Mouse (Mus musculus): ENCODE measurements at regions not wholly inside any gene's neighbourhood (a gene's known extent, or its start where the extent isn't known, plus 50 kb on each side); places are given as distances from the start of the nearest gene placed in this dataset.

DNA sequence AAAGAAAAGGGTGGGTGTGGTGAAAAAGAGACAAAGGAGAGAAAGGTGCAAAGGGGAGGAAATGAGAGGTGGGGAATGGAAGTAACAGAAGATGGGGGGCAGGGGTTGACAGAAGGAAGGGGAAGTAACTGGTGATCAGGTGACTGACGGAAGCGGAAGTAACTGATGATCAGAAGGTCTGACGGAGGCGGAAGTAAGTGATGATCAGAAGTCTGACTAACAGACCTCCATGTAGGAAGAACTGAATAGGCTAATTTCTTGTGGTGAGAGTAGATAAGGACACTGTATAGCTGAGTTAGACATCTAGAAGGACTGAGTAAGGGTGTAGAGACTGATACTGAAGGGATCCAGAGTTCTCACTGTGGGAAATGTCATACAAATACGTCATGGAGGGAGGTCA, 318.1 kb upstream of the Runx1 start:
- no peak for DNase-seq (ENCODE audit: inconsistent age in 2 of 2, low spot score in 1 of 2)

- no peak for DNase-seq (ENCODE audit: inconsistent age in 2 of 2, low spot score in 1 of 2)
These were observed 317.2 kb upstream of the Runx1 start for GRCm38 (mm10) chr16:93143164-93143563.

GRCm38 (mm10) chr16:93141967-93142366, 316.0 kb upstream of the Runx1 start:
- no peak for DNase-seq (ENCODE audit: inconsistent age in 2 of 2, low spot score in 1 of 2)

DNA sequence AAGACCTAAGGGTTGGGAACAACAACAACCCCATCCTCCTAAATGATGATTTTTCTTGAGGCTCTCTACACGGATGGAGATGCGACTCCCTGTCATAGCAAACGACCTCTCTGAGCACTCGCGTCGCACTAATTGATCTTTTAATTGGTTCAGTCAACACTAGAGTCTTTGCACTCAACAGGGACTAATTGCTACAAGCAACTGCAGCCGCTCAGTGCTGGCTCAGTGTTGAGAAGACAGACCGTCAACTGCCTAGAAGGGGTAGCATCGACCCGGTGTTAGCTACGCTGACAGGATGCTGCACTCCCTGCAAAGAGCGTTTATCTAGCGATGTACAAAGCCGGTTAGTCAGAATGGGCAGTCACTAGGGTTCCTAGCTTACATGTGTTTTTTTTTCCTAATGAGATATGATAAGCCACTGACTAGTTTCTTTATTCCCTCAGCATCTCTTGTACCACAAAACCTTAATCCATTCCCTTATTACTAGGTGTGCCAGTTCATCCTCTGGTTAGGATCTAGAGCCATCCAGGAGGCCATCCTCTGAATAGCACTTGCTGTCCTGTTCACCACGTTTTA, 314.7 kb upstream of the Runx1 start:
- no peak for DNase-seq (ENCODE audit: inconsistent age in 2 of 2, low spot score in 1 of 2)

DNA sequence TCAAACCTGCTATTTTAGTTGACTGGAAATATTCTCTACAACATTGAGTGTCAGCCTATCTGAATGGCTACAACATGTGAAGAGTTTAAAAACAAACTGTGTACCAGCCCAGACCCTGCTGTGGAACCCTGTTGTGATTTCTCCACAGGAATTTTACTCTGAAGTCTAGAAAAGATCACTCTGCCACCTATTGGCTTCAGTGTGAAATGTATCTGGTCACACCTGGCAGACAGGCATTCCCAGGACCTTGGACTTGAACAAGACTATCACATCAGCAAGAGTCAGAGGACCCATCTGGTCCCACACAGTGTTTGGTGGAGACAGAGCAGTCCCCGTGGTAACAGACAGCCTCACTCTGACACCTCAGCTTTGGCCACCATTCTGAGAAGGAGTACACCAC, 311.3 kb upstream of the Runx1 start:
- DNase-seq (ENCODE audit: inconsistent age in 2 of 2, low spot score in 1 of 2), result peak; percentile 9 to 62

DNA sequence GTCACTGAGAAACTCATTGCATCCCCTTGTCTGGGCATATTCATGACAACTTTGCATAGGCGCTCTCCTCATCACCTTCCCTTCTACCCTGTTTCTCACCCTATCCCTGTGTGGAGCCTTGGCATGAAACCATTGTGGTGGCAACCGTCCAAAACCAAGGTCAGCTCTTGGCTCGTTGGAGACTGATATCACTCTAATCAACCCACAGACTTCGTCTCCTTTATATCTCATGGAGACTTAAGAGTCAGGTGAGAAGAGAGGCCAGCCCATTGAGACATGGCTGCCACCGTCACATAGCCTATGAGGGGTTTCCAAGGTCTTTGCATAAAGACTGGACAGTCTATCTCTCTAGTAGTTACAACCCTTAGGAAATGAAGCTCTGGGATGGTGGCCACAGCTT, 305.5 kb upstream of the Runx1 start:
- DNase-seq (ENCODE audit: inconsistent age in 2 of 2, low spot score in 1 of 2), result no peak

DNA sequence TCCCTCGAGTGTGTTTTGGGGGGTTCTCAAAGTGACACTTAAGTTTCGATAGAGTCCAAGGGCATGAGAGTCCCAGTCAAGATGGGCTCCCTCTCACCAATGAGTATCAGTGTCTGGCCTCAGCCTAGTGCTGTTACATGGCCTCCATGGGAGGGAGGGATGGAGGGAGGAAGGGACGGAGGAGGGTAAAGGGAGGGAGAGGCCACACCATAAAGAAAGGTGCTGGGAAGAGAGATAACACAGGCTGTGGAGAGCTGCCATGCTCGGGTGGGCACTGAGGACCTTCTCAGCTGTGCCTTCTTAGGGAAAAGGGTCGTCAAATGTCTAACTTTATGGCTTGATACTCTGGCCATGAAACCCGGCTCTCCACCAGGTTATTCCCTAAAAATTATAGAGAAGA, 304.7 kb upstream of the Runx1 start:
- no peak for DNase-seq (ENCODE audit: inconsistent age in 2 of 2, low spot score in 1 of 2)

GRCm38 (mm10) chr16:93123707-93124106, 297.8 kb upstream of the Runx1 start:
- DNase-seq (ENCODE audit: inconsistent age in 2 of 2, low spot score in 1 of 2), result no peak

- no peak for DNase-seq (ENCODE audit: inconsistent age in 2 of 2, low spot score in 1 of 2)
These were observed 290.4 kb upstream of the Runx1 start for GRCm38 (mm10) chr16:93116111-93116969.

- DNase-seq (ENCODE audit: inconsistent age in 2 of 2, low spot score in 1 of 2), result no peak
These were observed 285.0 kb upstream of the Runx1 start for GRCm38 (mm10) chr16:93110912-93111311.

DNA sequence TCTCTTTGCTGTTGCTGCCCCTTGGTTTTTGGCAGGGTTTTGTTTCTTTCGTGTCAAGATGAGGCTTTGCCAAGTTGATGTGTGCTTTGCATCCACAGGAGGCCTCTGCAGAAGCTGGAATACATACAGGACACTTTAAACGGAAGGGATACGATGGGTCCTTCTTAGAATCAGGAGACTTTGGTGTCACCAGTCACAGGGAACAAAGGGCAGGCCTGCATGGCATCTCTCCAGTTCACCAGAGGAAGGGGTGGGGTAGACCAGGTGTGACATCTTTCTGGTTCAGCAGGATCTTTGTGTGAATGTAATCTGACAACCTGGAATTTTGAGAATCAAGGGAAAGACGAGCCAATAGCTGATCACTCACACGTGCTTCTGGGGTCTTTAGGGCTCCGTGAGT, 284.5 kb upstream of the Runx1 start:
- no peak for DNase-seq (ENCODE audit: inconsistent age in 2 of 2, low spot score in 1 of 2)

DNA sequence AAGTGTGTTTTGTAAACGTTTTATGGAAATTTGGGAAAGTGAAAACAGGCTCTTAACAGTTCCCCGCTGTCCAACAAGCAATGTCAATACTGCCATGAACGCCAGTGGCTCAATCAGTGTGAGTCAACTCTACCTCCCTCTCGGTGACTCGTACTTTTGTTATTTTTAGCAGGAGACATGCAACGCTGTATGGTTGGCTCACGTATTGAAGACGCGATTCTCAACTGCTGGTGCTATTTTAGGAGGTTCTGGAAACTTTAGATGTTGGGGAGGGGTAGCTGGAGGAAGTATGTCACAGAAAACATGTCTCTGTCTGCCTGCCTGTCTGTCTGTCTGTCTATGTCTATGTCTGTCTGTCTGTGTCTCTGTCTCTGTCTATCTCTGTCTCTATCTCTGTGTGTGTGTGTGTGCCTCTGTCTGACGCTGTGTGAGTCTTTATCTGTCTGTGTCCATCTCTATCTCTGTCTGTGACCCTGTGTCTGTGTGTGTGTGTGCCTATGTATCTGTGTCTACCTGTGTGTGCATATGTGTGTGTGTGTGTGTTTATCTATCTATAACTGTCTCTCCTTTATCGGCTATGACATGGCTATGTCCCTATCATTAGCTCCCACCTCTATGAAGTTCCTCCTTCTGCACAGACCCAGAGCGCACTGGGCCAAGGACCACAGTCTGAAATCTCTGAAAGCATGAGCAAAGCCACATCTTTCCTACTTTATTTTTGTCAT, 283.9 kb upstream of the Runx1 start:
- DNase-seq (ENCODE audit: inconsistent age in 2 of 2, low spot score in 1 of 2), result peak; percentile 5 to 37

GRCm38 (mm10) chr16:93107524-93107845, 281.5 kb upstream of the Runx1 start:
- no peak for DNase-seq (ENCODE audit: inconsistent age in 2 of 2, low spot score in 1 of 2)

- DNase-seq (ENCODE audit: inconsistent age in 2 of 2, low spot score in 1 of 2), result peak in 1 of 2 experiments; percentile 59
These were observed 281.0 kb upstream of the Runx1 start for GRCm38 (mm10) chr16:93106811-93107523.

DNA sequence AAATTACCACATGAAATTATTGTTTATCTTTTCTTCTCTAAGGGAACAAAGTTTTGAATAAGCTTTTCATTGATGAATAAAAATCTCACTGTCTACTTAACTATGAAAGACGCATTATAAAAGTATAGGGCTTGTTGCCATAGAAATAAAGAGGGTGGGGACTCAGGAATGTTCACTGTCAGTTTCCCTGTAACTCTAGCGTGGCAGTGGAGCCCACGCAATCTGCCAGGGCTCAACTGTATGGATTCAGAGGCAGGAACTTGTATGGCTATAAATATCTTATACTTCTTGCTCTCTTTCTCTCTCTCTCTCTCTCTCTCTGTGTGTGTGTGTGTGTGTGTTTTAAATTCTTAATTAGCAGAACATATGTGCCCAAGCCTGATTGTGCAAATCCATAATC, 276.2 kb upstream of the Runx1 start:
- DNase-seq (ENCODE audit: inconsistent age in 2 of 2, low spot score in 1 of 2), result no peak

- no peak for DNase-seq (ENCODE audit: inconsistent age in 2 of 2, low spot score in 1 of 2)
These were observed 272.1 kb upstream of the Runx1 start for GRCm38 (mm10) chr16:93098057-93098456.

DNA sequence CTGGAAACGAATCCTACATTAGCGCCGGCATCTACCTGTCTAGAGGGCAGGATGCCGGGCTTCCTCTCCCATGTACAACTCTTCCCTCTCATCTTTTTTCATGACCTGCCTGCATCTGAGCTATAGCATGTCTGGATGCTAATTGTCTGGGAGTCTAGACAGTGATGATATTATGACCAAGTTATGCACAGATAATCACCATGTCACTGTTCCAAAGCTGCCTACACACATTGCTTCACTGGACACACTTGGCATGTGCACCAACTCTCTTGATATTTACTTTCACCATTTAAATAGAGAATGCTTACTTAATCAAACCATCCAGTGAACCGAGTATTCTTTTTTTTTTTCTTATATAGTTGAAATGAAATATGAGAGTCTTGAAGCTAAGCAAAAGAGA, 270.2 kb upstream of the Runx1 start:
- no peak for DNase-seq (ENCODE audit: inconsistent age in 2 of 2, low spot score in 1 of 2)

- no peak for DNase-seq (ENCODE audit: inconsistent age in 2 of 2, low spot score in 1 of 2)
These were observed 266.8 kb upstream of the Runx1 start for GRCm38 (mm10) chr16:93092796-93093195.

DNA sequence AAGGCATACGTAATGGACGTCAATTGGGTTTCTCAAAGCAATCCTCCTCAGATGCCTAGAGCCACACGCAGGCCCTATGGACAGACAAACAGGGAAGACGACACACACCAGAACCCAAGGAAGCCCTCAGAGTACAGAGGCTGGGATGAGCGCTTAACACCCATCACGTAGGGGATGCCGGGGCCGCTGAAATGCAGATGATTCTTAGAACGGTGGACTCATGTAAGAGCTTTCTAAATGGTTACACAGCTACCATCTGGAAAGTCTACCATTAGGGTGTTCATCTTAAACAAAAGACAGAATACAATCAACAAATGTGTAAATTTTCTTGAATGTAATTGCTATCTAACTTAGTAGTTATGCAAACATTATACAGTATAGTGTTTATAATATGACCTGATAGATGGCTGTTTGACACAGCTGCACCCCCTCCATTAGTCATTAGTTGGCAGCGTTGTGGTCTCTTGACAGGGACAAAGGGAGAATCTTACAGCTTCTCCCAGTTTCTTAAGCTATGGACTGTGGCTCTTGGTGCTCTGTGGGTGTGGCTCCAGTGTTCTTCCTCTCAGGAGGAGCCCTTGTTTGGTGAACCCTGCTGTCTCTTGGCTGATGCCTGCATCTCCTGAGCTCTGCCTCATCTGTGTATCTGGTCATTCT, 259.4 kb upstream of the Runx1 start:
- no peak for DNase-seq (ENCODE audit: inconsistent age in 2 of 2, low spot score in 1 of 2)

DNA sequence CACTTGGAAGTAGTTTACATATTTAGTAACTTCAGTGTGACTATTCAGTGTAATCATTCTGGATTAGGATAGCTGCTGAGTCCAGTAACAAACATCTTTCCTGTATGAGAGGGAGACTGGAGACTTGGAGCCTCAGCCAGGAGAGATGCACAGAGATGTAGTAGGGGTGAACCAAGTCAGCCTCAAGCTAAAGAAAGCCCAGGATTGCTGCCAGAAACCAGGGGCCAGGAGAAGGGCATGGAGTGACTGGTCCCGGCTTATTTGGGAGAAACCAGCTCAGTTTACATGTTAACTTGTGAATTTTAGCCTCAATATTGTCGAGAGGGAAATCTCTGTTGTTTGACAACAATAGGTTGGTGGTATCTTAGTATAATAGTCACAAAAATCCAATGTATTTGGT, 257.8 kb upstream of the Runx1 start:
- no peak for DNase-seq (ENCODE audit: inconsistent age in 2 of 2, low spot score in 1 of 2)

DNA sequence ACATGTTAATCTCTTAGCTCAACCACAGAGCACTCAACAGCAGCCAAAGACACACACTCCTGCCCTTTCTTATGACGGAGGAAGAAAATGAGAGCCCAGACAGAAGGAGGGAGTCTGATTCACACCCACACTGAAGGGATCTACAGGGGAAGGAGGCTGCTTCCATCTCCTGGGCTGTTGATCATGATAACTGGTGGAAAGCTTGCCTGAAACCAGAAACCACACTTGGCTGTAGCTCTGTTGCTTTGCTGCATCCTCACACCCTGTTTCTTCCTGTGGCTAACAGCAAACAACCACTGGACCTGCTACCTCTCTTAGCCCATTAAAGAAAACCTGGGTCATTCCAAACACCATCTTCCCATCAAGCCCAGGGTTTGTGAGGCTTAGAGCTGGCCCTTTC, 257.2 kb upstream of the Runx1 start:
- DNase-seq (ENCODE audit: inconsistent age in 2 of 2, low spot score in 1 of 2), result no peak
